Mouse (Mus musculus) retina, postnatal 7 days (tissue): Measurements from ENCODE around the gene Prkrip1.
"Not testable (repeated sequence)": the region's sequence is repeated elsewhere in the genome, so short reads cannot be mapped to it uniquely, and the experiment has no call there.

Experiments
- DNase-seq: peaks from one replicate; pipeline ENCODE4 v3.0.0-alpha.2; 2012; ENCODE audit warnings: low read depth, low spot score

Prkrip1 gene

DNA sequence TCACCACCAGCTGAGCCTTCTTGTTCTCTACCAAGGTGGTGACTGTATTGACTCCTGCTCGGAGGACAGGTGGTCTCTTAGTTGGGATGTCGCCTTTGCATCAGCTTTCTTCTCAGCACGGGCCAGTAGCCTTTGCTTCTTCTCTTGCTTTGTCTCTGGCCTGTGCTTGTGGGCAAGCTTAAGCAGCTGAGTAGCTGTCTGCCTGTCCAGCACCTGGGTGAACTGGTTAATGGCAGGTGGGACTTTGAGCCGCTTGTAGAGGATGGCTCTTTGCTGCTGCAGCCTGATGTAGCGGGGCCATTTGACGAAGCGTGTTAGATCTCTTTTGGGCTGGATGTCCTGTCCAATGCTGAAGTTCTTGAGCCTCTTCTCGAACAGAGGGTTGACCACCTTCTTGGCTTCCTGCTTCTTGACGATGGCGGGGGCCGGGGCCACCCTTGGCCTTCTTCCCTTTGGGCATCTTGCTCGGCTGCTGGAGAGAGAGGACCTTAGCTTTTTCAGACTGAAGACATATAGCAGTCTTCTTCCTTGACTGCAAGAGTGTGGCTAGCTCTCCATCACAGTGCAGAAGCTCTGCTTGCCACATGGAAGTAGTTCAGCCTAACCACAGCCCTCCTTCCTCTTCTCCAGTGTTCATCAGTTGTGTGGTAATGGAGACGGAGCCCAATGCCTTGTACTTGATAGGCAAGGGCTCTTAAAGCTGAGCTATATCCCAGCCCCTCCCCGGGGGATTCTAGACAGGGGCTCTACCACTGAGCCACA lies 12.8 kb upstream of the Prkrip1 start:
- DNase-seq, result not testable (repeated sequence)

DNA sequence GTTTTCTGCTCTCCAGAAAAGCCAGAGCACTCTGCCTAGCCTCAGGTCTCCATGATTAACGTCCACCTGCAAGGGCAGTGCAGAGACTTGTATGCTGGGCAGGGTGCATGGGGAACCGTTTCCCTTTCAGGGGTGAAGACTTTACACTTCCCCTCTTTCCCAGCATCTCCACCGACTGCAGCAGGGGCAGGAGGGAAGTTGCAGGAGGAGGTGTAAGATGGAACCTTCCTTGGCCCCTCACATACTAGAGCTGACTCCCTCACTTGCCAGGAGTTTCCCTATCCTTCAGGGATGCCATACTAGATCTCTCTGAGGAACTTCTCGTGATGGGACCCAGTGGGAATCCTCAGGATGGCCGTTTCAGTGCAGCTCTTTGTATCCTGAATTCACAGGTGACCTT lies 11.8 kb upstream of the Prkrip1 start:
- no peak for DNase-seq

DNA sequence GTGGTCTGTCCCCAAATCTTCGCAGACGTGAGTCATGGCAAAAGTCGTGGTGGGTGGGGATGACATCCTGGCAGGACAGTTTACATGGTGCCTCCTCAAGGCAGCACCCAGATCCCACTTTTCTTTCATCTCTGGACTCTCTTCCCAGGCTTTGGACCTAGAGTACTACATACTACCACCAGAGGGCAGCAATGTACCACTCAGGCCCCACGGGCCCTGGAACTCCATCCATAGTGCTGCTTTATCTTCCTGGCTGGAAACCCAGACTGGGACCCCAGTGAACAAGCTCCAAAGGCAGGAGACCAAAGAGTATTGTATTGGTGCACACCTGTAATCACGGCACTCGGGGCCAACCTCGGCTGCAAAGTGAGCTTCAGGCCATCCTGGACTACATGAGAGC lies 3.1 kb upstream of the Prkrip1 start:
- DNase-seq, result peak; percentile 72

DNA sequence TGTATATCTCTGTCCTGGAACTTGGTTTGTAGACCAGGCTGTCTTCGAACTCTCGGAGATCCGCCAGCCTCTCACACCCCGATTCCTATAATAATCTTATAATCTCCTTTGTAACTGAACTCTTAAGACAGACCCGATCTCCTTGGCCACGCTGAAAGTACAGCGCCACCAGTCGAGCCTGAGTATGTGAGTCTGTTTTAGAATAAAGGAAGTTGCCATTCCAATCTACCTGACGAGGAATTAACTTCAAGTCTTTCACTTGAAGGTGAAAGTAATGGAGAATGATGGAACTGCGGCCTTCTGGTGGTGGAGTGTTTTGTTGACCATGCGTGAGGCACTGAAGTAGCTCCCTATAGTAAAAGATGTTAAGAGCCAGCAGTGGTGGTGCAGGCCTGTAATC lies 763 bp upstream of the Prkrip1 start:
- no peak for DNase-seq

DNA sequence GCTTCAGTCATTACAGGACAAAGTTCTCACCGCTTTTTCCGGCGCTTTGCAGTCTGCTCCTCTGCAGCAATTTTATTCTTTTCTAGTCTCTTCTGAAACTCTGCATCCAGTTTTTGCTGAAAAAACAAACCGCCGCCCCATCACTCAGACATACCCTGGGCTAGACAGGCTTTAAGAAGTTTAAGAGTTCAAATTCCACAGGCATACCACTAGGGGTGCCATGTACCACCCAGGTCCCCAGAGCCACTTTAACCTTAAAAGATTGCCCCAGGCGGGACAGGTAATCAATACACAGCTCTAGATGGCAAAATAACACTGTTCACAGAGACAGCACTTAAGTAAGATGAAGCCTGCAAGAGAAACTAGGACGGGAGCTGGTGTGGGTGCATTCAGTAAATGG lies 6.9 kb downstream of the Prkrip1 start:
- no peak for DNase-seq

DNA sequence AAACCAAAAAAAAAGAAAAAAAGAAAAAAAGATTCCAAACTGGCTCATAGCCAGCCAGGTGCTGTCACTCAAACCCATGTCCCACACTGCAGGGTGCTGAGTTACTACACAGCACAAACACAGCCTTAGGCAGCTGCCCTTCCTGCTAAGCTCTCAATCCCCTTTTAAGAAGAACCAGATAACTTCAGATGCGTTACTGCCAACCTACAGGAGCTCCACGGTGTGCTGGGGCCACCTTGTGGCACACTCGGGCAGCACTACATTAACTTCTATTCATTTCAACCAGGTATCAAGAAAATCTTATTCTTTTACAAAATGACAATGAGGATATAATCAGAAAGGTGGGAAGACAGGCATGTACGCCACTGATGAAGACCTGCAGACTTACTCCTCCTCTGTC lies 12.0 kb downstream of the Prkrip1 start:
- DNase-seq, result peak; percentile 38

DNA sequence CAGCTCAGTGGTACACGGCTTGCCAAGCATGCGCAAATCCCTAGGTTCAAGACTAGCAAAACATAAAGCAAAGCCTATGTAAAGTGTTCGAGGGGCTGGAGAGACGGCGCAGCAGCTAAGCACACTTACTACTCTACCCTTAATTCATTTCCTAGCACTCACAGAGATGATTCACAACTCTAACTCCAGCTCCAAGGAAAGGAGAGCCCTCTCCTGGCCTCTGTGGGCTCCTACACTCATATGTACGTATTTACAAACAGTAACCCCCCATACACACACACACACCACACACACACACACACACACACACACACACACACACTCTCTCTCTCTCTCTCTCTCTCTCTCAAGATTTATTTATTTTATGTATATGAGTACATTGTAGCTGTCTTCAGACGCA lies 15.0 kb downstream of the Prkrip1 start:
- DNase-seq, result no peak

DNA sequence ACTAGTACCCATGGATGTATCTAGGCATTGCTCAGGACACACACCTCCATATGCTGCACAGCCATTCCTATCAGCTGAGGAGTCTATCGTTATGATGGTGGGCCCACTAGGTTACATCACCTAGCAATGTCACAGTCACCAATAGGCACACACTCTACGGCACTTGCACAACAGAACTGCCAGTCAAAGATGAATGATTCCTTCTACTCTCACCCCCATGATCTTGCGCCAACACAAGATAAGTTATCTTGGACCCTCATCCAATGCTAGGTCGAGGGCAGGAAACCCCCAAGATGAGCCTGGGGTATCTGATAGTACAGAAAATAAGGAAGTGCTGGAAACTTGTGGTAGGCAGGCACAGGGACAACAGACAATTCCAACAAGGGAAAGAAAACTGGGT lies 15.9 kb downstream of the Prkrip1 start:
- no peak for DNase-seq

DNA sequence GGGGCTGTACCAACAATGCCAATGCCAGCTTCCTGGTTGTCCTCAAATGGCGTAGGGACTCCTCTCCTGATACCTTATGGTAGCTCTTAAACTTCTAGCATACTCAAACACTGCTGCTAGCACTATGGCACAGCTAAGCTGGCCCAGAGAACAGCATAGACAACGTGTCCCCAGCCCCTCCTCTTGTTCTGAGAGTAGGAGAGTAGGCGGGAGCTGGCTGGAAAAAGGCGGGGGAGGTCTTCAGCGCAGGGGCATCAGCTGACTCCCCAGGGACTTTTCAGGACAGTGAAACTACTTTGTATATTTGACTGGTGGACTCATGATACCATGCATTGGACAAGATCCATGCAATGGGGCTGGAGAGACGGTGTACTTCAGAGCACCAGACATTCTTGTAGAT lies 16.7 kb downstream of the Prkrip1 start:
- no peak for DNase-seq

DNA sequence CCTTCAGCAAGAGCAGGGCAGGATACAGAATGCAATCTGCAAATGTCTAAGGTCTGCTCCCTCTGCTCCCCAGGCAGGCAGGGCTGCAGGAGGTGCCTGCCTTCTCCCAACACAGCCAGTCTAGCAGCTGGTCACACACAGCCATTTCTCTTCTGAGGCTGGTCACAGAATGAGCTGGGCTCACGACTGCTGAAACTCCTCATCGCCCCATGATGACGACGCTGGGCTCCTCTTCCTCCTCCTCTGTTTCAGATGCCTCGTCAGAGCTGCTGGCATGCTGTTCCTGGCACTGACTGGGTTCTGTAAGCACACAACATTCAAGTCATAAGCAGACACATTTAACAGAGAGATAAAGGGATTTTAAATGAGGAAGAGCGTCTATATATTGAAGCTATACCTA lies 17.6 kb downstream of the Prkrip1 start:
- DNase-seq, result no peak

DNA sequence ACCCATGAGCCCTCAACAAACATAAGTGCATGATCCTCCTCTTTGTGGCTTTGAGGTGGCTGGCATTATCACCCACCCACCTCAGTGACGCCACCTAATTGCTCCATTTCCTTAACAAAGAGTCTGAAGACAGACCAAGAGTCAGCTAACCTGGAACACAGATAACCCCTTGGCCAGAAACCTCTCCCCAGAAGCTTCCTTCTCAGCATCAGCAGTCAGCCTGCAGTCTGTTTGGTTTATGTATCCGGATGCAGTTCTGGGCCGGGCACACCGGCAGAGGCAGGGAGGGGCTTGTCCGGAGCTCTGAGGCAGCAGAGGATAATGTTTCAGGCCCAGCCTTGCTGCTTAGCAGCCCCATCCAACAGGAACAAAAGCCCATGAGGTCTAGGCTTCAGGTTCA lies 19.2 kb downstream of the Prkrip1 start:
- no peak for DNase-seq

DNA sequence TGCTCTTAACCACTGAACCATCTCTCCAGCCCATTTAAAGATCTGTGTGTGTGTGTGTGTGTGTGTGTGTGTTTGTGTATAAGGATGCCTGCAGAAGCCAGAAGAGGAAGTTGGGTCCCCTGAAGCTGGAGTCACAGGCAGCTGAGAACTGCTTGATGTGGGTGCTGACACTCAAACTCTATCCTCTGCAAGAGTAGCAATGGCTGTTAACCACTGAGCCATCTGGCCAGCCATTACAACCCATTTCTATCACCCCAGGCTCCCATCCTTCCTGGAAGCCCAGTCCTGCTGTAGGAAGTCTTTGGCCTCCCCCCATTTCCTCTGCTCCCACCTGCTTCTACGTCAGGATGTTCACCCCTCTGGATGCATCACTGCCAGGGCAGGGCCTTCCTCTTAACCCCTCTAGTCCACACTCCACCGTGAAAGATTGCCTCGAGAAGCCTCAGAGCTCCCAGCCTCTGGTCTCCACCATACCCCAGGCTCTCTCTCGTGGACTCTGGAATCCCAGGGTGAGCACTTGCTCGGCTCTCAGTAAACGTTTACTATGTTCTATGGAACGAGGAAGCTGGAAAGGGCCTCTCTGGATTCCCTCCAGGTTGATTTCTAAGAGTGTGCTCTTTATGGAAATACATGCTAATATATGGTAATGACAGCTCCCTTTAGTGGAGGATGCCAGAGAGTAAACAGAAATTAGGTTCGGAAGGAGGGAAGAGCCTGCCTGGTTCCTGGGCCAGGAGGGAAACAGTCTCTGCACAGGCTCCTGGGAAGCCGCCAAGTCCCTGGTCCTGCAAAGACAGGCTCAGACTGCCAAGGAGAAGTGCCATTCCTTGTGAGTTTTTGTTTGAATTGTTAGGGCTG lies 24.9 kb downstream of the Prkrip1 start:
- DNase-seq, result no peak

DNA sequence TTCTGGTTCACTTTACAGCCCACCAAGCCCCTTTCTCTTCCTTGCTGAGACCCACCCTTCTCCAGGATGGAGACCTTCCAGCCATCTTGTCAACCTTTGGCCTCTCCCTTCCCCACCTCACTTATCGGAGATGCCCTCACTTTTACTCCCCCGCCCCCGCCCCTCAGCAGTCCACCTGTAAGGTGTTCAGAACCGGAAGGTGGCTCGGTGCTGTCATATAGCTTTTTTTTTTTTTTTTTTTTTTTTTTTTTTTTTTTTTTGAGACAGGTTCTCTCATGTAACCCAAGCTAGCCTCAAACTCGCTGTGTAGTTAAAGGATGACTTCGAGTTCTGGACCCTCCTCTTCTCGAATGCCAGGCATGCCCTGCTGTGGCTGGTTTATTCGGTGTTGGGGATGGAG lies 25.8 kb downstream of the Prkrip1 start:
- DNase-seq, result no peak

DNA sequence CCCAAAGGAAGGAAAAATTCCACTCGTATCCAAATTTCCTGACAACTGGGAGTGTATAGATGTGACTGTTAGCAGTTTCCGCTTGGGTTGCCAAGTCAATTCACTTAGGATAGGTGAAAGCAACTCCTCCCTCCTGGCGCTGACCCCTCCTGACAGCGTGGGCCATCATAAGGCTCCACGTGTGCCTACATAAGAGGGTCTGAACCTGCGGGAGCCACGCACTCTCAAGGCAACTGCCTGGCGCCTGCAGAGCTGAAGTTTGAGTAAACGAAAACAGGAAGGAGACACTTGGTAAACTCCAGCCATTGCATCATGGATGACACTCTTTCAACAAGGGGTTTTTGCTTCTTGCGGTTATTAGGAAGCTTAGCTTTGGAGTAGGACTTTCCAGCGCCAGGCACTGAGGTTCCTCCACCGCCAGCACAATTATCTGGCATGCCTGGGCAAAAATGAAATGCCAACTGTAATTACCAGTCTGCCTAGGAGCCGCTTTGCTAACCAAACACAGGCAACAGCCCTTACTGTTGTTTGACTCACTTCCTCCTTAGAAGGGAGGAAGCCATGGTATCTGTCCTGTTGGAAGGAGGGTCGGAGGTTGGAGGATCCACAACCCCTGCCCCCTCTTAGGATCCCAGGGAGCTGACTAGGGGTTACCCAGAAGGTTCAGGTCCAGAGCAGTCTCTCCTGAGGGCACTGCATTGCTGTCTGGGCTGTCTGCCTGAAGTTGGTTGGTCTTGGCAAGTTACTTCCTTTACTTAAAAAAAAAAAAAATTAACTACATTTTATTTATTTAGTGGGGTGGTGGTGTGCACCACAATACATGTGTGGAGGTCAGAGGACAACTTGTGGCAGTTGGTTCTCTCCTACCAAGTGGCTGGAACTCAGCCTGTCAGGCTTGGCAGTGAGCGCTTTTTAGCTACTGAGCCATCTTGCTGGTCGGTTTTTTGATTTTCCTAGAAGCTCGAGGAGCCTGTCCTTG lies 27.1 kb downstream of the Prkrip1 start:
- DNase-seq, result no peak

DNA sequence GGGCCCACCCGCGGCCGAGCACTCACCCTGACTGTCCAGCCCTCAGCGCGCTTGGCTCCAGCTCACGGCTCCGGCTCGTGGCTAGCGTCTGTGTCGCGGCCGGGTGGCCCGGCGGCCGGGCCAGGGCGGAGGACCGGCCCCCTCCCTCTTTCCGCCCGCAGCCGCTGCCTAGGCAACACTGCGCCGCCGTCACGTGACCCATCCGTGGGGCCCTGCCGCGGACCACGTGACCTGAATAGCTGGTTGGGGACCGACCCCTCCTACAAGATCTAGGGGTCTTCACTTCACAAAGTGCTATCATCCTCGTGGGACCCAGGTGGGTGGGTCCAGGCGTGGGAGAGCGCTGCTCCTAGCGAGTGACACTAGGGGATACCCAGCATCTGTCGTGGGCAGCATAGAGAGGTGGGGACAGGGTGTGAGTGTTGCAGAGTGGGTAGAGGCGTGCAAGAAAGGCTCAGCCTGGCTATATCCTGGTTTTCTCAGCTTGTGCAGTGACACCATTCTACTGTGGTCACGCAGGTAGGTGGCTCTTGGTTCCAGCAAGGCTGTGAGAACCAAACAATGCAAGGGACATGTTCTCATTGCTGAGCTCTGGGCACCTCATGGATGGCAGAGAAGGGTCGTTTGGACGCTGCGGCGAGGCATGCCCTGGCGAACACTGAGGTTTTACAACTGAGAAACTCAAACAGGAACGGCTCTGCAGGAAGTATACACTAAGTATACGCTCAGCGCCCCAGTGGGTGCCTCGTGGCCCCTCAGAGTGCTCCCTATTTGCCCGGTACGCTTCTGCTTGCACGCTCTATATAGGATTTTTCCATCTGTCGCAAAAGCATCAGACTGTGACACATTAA lies 28.0 kb downstream of the Prkrip1 start, which contains the start of gene Orai2:
TSS of gene Orai2 (minus strand) at position 202 of the 851 bp plus-strand sequence.
- peak; percentile 49 for DNase-seq

DNA sequence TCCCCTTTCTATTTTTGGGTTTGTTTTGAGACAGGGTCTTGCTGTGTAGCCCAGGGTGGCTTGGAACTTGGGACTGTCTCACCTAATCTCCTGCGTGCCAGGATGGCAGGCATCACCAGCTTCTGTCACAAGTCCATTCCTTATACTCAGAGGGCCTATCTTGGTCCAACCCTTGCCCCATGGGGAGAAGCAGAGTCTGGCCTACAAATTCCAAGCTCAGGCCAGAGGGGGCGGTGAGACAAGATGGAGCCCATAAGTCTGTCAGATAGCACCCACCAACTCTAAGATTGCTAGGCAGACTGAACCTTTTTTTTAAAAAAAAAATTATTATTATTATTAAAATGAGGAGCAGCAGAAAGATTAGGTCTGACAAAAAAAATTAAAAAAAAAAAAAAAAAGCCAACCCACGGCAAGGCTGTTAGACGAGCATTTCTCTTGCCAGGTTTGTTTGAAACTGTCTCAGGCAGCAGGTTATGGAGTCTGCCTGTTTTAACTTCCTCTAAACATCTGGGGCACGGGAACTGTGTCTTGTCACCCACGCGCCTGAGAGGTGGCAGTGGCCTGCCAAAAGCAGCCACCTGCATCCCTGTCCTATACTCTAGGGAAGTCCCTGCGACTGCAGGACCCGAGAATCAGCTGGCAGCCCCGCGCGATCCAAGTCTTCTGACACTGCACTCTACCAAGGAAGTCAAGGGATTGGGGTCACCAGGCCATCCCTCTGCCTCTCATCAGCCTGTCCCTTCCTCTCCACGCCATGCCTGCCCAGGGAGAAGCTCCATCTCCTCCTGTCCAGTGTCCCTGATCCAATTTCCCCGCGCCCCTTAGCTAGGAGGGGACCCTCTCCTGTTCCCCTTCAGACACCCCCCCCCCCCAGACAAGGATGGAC lies 28.9 kb downstream of the Prkrip1 start:
- DNase-seq, result peak; percentile 20

DNA sequence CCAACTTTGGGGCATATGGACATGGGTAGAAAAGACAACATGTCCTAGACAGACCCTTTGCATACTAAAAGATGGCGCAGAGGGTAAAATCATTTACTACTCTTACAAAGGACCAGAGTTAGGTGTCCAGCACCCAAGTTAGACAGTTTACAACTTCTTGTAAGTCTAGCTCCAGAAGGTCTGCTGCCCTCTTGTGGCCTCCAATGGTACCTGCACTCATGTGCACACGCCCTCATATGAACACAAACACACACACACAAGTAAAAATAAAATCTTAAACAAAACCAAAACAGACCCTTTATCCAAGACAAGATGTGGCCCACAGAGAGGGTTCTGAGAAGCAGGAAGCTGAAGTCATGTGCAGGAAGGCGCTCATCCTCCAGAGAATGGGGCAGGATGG lies 30.7 kb downstream of the Prkrip1 start:
- DNase-seq, result no peak

DNA sequence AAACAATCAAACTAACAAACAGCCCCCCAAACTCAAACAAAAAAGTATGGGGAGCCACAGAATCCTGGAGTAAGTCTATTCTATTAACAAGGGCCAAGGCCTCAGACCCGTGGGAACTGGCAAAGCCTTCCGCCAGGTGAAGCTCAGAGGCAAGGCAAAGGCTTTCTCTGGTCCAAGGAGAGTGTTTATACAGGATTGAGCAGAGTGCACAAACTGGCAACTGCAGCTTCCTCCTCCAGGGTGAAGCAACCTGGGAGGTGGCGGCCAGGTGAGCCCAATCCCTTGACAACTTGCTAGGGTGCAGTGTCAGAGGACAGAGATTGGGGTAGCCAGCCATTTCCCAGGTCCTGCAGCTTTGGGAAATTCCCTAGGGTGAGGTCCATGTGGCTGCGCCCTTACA lies 31.5 kb downstream of the Prkrip1 start:
- DNase-seq, result no peak

DNA sequence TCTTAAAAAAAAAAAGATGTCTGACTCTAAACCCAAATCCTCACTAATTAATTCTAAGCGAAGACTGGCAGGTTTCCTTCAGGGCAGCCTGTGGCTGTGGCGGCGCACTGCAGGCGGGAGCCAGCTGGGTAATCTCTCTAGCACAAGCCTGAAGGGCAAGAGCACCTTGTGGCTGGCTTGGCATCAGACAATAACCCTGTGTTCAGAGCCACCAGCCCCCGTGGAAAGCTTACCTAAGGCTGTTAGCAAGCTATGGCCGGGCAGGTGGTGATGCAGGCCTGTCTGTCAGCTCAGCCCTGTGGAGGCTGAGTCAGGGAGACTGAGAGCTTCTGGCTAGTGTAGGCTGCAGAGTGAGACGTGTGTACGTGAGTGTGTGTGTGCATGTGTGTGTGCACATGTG lies 33.5 kb downstream of the Prkrip1 start:
- no peak for DNase-seq
